Mouse (Mus musculus): Measurements from ENCODE around the gene Smg6.
A peak's percentile ranks its signal among the peaks of the same experiment; 100 is the strongest.

Gene Smg6

DNA sequence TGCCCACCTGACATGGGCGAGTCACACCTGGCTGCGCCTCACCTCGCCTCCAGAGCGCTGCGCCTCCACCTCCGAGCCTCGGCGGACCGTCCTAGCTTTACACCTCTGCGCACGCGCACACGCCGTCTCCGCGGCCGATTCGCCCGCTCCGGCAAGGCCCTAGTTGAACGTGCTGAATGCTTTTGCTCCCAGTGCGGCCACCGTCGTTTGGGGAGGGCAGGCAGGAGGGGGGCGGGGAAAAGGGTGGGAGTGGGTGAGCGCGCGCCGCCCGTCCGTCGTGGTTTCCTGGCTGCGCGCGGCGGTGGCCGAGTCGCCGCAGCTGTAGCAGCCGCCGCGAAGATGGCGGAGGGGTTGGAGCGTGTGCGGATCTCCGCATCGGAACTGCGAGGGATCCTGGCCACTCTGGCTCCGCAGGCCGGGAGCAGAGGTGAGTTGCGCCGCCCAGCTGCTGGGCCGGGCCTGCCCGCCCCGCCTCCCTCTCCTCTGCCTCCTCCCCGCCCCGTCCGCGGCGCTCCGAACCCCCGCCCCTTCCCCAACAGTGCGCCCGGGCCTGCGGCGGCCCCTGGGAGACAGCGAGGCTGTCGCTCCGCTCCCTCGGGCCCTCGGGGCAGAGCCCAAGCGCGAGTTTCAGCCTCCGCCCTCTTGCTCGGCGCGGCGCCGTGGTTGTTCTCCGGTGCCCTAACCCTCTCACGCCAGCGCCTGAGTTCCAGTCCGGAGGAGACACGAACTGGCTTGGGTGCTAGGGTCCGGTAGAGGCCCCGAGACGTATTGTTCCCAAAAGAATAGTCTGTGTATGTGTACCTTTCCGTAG lies at the start of gene Smg6, which contains the start of gene Srr:
Gene Smg6, plus strand, starts transcription at position 247 of the 811 bp plus-strand sequence.
Gene Srr, minus strand, starts transcription at position 372 of the 811 bp plus-strand sequence.
- DNase-seq = peak; percentile 92

DNA sequence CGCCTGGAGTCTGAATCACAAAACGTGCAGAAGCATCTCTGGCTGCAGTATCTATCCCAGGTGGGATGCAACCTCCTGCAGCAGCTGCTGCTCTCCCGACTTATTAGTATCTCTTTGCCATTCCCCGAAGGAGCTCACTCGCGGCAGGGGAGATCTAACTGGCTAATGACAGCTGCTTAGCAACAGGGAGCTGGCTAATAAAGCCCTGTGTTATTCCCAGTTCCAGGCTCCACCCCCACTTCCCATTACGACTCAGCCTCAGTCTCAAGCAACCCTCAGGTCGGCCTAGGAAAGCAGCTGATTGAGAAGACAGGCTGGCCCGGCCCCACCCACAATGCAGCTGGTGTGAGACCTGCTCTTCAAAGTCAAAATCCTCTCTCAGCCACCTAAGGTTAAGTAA lies 48.8 kb upstream of the Smg6 start:
- DNase-seq = peak; percentile 55

DNA sequence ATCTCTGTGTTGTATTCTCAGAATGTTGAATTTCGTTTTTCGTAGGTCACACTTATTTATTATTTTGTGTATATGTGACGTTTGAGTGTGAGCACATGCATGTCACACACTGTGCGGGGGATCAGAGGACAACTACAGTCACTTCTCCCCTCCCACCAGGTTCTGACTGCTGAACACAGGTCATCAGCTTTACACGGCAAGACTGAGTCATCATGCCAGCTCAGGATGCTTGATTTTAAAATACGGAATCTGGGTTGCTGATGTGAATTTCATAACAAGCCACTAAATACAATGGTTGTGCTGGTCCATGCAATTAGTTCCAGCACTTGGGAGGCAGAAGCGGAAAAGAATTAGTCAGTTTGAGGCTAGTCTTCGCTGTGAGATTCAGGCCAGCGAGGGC lies 44.6 kb upstream of the Smg6 start:
- DNase-seq = no peak

DNA sequence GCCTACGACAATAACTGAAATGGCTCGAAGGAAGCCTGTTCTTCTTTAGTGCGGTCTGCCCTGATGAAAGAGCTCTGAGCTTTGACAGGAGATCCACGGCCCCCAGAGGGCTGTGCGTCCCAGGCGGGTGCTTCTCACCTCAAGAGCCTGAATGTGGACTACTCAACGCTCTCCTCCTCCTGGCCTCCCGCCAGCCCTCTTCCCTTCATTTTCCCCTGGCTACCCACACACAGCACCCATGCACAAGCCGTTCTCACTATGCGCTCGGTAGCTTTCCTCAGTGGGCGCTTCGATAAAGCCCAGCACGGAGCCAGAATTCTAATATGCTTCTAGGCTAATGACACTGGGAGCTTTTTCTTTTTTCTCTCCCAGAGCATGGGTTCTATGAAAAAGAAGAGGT lies 43.6 kb upstream of the Smg6 start:
- DNase-seq = no peak

DNA sequence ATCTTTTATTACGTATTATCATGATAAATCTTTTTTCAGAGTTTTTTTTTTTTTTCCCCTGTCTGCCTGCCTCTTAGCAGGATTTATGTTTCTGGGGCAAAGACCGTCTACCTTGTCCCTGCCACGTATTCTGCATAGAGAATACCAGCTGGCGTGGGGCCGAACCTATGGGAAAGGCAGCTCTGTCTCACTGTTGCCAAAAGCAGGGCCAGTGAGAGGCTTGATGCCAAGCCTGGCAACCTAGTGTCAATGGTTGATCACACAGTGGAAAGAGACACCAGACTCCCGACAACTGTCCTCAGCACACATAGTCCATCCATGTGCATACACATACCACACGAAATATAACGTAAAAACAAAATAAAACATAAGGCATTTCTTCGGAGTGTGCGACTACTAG lies 42.5 kb upstream of the Smg6 start:
- peak; percentile 58 for DNase-seq

DNA sequence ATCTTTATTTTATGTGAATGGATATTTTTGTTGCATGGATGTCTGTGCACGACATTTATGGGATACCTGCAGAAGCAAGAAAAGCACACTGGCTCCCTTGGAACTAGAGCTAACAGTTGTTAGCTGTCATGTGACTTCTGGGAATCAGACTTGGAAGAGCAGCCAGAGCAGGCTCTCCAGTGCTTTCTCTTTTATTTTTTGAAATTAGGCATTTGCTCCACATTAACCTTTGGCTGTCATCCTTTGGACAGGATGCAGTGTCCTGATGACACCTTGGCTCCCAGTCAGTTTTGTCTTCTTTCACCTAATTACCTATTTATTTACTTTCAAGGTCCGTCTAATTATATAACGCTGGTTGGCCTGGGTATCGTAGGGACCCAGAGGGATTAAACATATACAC lies 31.0 kb upstream of the Smg6 start:
- DNase-seq = no peak

DNA sequence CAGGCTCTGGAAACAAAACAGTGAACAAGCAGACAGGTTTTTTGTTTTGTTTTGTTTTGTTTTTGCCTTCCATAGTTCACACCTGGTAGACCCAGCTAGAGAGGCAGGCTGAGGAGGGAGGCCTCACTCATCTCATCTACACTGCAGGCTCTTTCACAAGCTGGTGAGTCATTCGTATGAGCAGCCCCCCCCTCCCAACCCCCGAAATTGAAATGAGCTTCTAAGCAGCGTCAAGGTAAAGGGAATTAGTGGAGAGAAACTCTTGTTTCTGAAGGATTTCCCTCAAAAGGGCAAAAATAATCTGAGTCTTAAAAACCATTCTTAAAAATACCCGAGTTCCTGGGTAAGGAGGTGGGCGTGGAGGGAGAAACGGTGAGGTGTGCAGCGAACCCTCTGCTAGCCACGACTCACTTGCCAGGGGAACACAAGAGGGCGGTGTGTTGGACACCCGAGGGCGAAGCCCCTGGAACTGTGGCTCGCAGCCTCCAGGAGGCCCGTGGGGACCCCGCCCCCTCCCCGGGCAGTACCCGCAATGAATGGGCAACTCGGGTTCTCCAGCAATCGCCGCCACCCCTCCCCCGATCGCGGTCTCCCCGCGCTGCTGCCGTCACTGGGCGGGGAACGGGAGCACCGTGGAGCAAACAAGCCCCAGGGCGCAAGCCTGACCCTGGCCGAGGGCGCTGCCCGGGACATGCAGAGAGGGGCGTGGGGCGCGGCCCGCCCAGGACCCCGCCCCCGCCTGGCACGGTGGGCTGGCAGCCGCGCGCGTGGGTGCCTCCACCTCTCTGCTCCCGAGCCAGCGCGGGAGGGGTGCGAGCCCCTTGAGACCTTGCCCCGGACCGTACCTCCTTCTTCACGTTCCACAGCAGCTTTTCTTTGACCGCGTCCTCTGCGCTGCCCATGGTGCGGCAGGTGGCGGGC lies 29.4 kb upstream of the Smg6 start:
- DNase-seq = peak; percentile 57

DNA sequence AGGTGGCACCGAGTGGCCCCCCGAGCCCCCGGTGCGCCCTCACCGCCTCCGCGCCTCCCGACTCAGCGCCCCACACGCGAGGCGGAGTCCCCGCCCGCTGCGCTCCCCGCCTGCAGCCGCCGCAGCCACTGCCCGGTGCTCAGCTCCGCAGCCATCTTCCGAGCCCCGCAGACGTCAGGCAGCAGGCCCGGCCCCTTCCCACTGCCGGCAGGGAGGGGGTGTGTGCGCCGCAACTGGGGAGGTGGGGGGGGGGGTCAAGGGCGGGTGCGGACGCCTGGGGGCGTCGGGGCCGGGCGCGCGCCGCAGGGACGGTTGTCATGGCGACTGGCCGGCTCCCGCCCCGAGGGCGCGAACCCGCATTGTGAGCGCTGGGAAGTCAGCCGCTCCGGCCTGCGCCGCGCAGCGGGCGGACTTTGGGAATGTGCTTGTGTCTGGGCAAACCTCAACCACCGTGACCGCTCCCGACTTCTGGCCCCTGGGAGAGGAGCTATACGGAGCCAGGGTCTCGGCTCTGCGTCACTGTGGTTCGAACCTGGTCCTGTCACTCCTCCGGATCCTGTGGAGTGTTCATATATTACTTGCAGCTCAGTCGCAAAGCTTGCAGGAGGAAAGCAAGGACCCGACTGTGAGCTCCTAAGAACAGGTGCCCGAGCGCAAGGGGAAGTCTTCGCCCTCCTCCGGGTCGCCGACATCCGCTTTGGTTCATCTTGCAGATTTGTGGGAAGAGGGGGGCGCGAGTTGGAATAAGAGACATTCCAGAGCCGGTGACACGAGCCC lies 28.5 kb upstream of the Smg6 start, which contains the start of gene Sgsm2:
Gene Sgsm2, minus strand, starts transcription at position 160 of the 777 bp plus-strand sequence.
- peak; percentile 58 for DNase-seq

DNA sequence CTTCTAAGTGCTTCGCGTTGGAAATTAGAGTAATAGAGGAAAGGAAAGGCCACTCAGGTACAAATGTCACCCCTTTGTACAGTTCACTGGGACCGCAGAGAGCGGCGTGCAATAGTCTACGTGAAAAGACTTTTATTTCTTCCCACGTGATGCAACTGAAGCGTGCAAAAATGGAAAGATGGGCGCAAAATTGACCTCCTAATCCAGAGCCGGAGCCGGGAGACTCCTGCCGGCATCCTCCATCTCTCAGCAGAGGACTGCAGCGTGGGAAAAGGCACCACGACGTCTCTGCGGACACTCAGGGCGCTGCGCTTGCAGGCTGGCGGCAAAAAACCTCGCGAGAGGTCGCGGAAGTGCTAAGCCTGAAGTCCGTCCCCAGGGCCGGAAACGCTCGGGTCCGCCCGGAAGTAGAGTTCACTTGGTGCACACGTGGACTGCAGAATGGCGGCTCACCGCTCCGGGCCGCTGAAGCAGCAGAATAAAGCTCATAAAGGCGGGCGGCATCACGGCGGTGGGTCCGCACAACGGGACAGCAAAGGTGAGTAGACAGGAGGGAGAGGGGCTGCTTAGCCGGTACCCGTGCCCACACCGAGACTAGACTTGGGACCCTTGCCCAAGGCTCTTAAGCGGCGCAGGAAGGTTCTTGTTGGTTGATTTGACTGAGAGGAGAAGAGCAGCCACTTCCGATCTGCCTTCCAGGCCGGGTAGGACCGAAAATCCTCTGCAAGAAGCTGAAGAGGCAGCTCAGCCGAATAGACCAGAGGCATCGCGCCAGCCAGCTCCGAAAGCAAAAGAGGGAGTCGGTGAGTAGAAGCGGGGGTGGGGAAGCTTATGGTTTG lies 27.7 kb upstream of the Smg6 start, which contains the start of gene Tsr1:
Gene Tsr1, plus strand, starts transcription at position 394 of the 839 bp plus-strand sequence.
- peak; percentile 83 for DNase-seq

DNA sequence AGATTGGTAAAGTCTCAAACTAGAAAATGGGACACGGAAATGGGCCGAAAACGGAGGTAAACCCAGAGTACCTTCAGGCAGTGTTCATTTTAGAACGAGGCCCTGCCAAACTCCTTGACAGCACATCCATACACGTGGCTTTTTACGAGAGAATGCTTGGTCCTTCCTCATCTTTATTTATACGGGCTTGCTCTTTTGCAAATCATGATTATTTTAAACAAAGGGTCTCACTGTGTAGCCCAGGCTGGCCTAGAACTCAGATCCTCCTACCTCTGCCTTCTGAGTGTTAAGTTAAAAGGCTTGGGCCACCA lies 27.2 kb upstream of the Smg6 start:
- no peak for DNase-seq

DNA sequence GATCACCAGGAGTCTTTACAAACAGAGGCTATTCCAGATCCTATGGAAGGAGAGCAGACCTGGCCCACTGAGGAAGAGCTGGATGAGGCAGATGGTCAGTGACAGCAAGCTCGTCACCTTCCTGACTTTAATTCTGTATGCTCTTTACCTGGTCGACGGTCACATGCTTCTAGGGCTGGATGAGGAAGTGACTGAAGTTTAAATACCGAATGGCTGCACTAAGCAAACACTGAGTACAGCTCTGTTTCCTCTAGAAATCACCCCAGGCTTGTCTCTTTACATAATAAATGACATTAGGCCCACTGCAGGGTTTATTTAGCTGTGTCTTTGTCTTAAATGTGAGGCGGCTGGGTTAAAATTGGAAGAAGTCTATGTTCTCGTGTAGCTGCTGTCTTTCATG lies 24.1 kb upstream of the Smg6 start:
- DNase-seq = no peak

DNA sequence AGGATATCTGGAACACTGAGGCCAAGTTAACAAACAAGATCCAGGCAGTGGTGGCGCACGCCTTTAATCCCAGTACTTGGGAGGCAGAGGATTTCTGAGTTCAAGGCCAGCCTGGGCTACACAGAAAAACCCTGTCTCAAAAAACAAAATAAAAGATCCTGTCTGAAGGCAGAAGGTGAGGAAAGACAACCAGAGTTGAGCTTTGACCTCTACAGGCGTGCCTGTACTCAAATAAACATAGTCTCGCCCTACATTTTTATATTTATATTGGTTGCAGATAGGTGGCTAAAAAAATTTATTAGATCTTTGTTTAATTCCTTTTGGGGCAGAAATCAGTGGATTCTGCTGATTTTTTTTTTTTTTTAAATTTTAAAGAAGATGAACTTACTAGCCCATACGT lies 23.2 kb upstream of the Smg6 start:
- DNase-seq = no peak

DNA sequence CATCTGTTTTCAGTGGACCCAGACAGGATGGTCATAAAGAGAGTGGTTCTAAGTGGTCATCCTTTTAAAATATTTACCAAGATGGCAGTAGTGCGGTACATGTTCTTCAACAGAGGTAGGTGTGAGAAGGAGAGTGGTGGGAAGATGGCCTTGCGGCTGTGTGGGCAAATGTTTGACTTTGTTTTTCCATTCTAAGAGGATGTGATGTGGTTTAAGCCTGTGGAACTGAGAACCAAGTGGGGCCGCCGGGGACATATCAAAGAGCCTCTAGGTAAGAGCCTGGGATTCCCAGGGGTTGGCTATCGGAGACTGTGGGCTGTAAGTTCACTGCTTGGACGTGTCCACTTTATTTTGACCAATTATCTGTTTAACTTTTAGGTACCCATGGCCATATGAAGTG lies 17.8 kb upstream of the Smg6 start:
- no peak for DNase-seq

DNA sequence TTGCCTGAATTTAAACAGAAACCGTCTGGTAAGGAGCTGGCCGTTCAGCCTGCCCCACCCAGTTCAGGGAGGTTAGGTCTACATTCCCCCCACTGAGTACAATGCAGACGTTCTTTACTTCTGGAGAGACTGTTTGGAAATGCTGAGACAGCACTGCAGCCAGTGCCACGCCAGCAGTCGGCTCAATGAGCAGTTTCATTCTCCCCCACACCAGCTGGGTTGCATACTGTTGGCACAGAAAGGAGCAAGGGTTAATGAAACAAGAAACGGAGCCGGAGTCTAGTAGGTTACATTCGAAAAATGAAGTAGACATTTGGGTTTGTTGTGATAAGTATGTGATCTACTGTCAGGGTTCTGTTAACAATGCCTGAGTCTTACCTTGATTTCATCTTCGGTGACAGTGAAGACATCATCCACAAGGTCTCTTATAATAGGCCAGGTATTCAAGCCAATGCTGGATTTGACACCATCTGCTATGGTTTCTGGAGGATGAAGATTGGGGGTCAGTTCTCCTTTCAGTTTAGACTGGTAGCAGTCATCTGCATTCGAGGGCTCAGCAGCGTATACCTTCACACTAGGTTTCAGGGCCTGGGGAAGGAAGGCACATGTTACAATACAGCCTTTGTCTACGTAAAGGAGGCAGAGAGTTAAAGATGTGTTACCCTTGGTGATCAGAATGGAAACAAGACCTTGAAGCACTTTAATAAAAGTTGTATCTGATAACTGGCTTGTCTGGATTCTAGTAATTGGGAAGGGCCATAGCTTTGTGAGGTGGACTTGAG lies 16.8 kb upstream of the Smg6 start:
- no peak for DNase-seq

DNA sequence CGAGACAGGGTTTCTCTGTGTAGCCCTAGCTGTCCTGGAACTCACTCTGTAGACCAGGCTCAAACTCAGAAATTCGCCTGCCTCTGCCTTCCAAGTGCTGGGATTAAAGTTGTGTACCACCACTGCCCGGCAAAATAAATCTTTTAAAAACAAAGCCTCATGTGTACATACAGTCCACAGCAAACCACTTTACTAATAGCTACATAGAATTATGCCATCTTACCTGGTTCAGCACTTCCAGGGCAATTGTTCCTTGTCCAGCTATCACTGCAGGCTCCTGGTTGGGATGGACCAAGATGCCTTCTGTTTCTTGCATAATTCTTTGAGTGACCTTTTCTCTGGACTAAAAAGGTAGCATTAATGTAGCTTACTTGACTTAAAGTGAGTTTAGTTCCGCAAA lies 15.6 kb upstream of the Smg6 start:
- no peak for DNase-seq

DNA sequence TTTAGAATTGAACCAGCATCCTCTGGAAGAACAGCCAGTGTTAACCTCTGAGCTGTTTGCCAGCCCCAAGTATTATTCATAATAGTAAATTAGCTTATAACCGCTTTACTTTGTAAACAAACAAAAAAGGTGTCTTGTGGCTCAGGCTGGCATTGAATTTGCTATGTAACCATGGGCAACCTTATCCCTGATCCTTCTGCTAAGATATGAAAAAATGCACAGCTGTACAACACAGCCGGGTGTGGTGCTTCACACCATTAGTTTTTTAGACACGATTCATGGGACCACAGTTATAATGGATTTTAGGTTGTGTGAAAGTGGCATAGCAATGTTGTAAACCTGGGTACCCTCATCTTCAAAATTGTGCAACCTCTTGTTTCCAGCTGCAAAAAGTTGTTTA lies 13.1 kb upstream of the Smg6 start:
- DNase-seq = no peak

DNA sequence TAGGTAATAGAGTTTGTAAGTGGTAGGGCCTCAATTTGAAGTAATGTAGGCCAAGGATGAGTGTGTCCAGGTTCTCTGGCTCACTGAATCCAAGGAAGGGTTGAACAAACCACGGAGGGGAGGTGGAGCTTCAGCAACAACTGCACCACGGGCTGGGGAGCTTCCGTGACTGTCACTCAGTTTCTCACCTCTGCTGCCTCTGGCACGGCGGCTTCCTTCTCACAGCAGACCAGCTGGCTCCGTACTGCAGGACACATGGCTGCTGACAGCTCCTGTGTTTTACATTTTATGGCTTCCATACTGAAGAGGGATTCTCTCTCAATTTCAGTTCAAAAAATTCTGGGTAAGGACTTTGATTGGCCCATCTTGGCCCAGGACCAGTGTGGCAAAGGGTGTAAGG lies 6.4 kb upstream of the Smg6 start:
- no peak for DNase-seq

DNA sequence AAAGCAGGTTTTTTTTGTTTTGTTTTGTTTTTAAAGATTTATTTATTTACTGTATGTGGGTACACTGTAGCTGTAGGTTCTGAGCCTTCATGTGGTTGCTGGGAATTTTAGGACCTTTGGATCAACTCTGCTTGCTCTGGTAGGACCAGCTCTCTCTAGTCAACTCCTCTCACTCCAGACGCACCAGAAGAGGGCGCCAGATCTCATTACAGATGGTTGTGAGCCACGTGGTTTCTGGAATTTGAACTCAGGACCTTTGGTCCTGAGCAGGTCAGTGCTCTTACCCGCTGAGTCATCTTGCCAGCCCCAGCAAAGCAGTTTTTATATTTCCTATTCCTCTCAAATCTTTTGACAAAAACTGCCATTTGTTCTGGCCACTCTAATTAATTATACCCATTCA lies 1.5 kb upstream of the Smg6 start:
- peak; percentile 31 for DNase-seq

DNA sequence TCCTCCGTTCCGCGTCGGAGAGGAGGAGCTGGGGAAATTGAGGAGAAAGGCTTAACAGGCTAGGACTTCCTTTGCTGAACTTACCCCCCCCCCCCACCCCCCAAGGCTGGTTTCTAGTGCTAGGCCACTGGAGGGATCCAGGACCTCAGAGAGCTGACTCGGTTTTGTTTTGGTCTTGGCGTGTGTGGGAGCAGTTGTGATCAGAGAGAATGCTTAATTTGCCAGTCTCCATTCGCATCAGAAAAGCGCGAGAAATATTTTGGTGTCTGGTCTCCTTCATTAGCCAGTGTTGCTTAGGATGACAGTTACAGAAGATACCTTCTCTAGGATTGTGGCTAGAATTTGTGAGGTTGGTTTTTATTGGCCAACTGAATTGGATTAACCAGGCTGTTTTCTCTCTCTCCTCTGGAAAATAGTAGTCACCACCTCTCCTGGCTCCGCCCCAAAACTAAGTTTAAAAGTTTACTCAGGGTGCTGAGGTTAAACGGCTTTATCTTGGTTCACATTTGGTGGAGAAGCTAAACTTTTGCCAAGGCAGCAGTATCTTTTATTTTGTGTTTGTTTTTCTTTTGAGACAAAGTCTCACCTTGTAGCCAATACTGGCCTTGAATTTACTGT lies 874 bp downstream of the Smg6 start:
- no peak for DNase-seq

DNA sequence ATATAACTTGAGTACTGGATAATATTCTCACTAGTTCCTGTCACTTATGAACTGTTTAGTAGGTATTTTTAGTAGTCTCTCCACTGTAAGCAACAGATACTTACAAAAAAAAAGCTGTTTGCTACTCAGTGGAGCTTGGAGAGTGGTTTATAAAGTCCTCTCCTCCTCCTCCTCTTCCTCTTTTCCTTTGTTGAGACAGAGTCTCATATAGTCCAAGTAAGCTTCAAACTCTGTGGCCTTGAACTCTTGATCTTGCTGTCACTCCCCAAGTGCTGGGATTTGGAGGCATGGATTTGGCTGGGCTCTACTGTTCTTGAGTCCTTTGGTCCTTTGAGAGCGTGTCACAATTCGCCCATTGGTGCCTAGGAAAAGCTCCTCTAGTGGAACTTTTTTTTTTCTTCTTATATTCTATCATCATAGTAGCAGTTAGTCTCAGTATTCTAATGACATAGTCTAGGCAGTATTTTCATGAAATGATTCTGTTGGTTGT lies 1.7 kb downstream of the Smg6 start:
- no peak for DNase-seq

DNA sequence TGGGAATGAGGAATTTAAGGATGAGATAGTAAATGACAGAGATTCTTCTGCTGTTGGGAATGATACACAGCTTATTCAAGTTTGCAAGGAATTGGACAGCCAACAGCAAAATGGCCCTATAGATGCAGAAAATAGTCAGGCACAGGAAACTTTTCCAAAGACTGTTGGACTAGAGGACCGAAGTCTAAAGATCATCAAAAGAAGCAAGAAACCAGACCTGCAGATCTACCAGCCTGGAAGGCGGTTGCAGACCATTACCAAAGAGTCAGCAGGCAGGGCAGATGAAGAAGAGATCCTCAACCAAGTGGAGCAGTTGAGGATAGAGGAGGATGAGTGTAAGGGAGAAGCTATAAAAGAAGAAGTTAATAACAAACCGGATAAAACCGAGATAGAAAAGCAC lies 3.5 kb downstream of the Smg6 start:
- DNase-seq = no peak

All from cerebellum, adult 11 months (tissue).